Mouse (Mus musculus): ENCODE data around the gene Mindy4. TPM values are rescaled to one million over a fixed set of nuclear protein-coding genes. Genes with fewer than 3 reads are reported as not detected.

The Mindy4 gene
- polyA plus RNA-seq, 1 experiment from 2014 or later: 1.7 TPM

GRCm38 (mm10) chr6:55356976-55357635, 153.9 kb downstream of the Mindy4 start:
- no peak overlapping the region; the same call in 1 of the 2 replicates for H3K9ac ChIP-seq (replicated peaks)
- H3K27me3 ChIP-seq (ENCODE audit: insufficient read depth, low read length): no peaks in the 10 kb centered on the region
- 70% methylated on average over 5 of the region's 5 CpGs for WGBS (ENCODE audit: insufficient replicate concordance)
- ATAC-seq (no peak), DNase-seq (peak; percentile 12)
- no peak overlapping the region for H3K4me3 ChIP-seq (ENCODE audit: low read depth, low read length)
- no peaks in the 10 kb centered on the region for H3K9me3 ChIP-seq (ENCODE audit: low read length)
- H3K4me1 ChIP-seq (ENCODE audit: insufficient read depth): peaks cover 39% of the 10 kb centered on the region
- no peak overlapping the region for H3K4me2 ChIP-seq (ENCODE audit: low read depth, low read length)
- no peaks in the 10 kb centered on the region for H3K36me3 ChIP-seq (replicated peaks; ENCODE audit: insufficient read depth, low read length)
- peak overlapping the region; percentile 78 for H3K27ac ChIP-seq (ENCODE audit: low read depth)
- TF ChIP-seq EP300 (IDR thresholded peaks at IDR 0.05; ENCODE audit: low read depth) (no peak), CTCF (IDR thresholded peaks at IDR 0.05; ENCODE audit: low read depth) (0 out of 2 replicates have a peak, but pooled peaks have one; percentile 2)

- no peaks in the 10 kb centered on the region for H3K27me3 ChIP-seq (ENCODE audit: insufficient read depth, low read length)
- H3K9me3 ChIP-seq (ENCODE audit: low read length): no peaks in the 10 kb centered on the region
- TF ChIP-seq EP300 (IDR thresholded peaks at IDR 0.05; ENCODE audit: low read depth) (no peak), CTCF (IDR thresholded peaks at IDR 0.05; ENCODE audit: low read depth) (no peak)
- peak overlapping the region; percentile 78 for H3K27ac ChIP-seq (ENCODE audit: low read depth)
- WGBS (ENCODE audit: insufficient replicate concordance): 51% methylated on average over 6 of the region's 6 CpGs
- peaks cover 39% of the 10 kb centered on the region for H3K4me1 ChIP-seq (ENCODE audit: insufficient read depth)
- no peak overlapping the region for H3K4me3 ChIP-seq (ENCODE audit: low read depth, low read length)
- H3K4me2 ChIP-seq (ENCODE audit: low read depth, low read length): no peak overlapping the region
- ATAC-seq (no peak), DNase-seq (peak; percentile 54)
- H3K9ac ChIP-seq (replicated peaks): no peak overlapping the region; the same call in 1 of the 2 replicates
- no peaks in the 10 kb centered on the region for H3K36me3 ChIP-seq (replicated peaks; ENCODE audit: insufficient read depth, low read length)
Observed at GRCm38 (mm10) chr6:55357636-55358031, 154.5 kb downstream of the Mindy4 start.

- Histone ChIP-seq H3K27ac (ENCODE audit: low read depth) (peak overlapping the region; percentile 78), H3K36me3 (replicated peaks; ENCODE audit: insufficient read depth, low read length) (no peaks in the 10 kb centered on the region), H3K4me3 (ENCODE audit: low read depth, low read length) (no peak overlapping the region), H3K4me1 (ENCODE audit: insufficient read depth) (peaks cover 39% of the 10 kb centered on the region), H3K9me3 (ENCODE audit: low read length) (no peaks in the 10 kb centered on the region), H3K27me3 (ENCODE audit: insufficient read depth, low read length) (no peaks in the 10 kb centered on the region), H3K9ac (replicated peaks) (peak overlapping the region; percentile 28; the same call in 1 of the 2 replicates), H3K4me2 (ENCODE audit: low read depth, low read length) (peak overlapping the region; percentile 35)
- WGBS (ENCODE audit: insufficient replicate concordance): 22% methylated on average over 2 of the region's 2 CpGs
- DNase-seq (peak; percentile 50), ATAC-seq (peak; percentile 99)
- TF ChIP-seq EP300 (IDR thresholded peaks at IDR 0.05; ENCODE audit: low read depth) (peak; percentile 100), CTCF (IDR thresholded peaks at IDR 0.05; ENCODE audit: low read depth) (peak; percentile 91)
Observed at GRCm38 (mm10) chr6:55358731-55359143, 155.6 kb downstream of the Mindy4 start.

- Histone ChIP-seq H3K4me2 (ENCODE audit: low read depth, low read length) (no peak overlapping the region), H3K36me3 (replicated peaks; ENCODE audit: insufficient read depth, low read length) (no peaks in the 10 kb centered on the region), H3K4me1 (ENCODE audit: insufficient read depth) (peaks cover 22% of the 10 kb centered on the region), H3K27me3 (ENCODE audit: insufficient read depth, low read length) (no peaks in the 10 kb centered on the region), H3K9ac (replicated peaks) (no peak overlapping the region), H3K9me3 (ENCODE audit: low read length) (no peaks in the 10 kb centered on the region), H3K27ac (ENCODE audit: low read depth) (no peak overlapping the region), H3K4me3 (ENCODE audit: low read depth, low read length) (no peak overlapping the region)
- WGBS (ENCODE audit: insufficient replicate concordance): 70% methylated on average over 1 of the region's 1 CpGs
- no peak for ATAC-seq
- TF ChIP-seq EP300 (IDR thresholded peaks at IDR 0.05; ENCODE audit: low read depth): no peak
- no peak for TF ChIP-seq CTCF (IDR thresholded peaks at IDR 0.05; ENCODE audit: low read depth)
- DNase-seq: peak; percentile 10
Observed at GRCm38 (mm10) chr6:55362663-55363062, 159.5 kb downstream of the Mindy4 start.

- Histone ChIP-seq H3K4me2 (ENCODE audit: low read depth, low read length) (no peak overlapping the region), H3K27ac (ENCODE audit: low read depth) (peak overlapping the region; percentile 60; the same call in 1 of the 2 replicates), H3K9me3 (ENCODE audit: low read length) (0 out of 2 replicates have a peak, but pooled peaks cover 4% of the 10 kb centered on the region), H3K9ac (replicated peaks) (no peak overlapping the region), H3K27me3 (ENCODE audit: insufficient read depth, low read length) (no peaks in the 10 kb centered on the region), H3K4me1 (ENCODE audit: insufficient read depth) (peaks cover 3% of the 10 kb centered on the region; the same call in 1 of the 2 replicates), H3K4me3 (ENCODE audit: low read depth, low read length) (no peak overlapping the region), H3K36me3 (replicated peaks; ENCODE audit: insufficient read depth, low read length) (no peaks in the 10 kb centered on the region)
- peak; percentile 82 for ATAC-seq
- DNase-seq: peak; percentile 12
- TF ChIP-seq CTCF (IDR thresholded peaks at IDR 0.05; ENCODE audit: low read depth) (no peak), EP300 (IDR thresholded peaks at IDR 0.05; ENCODE audit: low read depth) (peak; percentile 86)
Observed at GRCm38 (mm10) chr6:55367126-55367525, 163.9 kb downstream of the Mindy4 start.

Small RNAs within 50 kb of the gene (microRNA-seq; reads per million reads assigned to microRNA genes)
- not detected for gene Gm25458

Other genes starting within 250 kb of the Mindy4 start
- gene Nod1, start 230.8 kb upstream of the Mindy4 start, polyA plus RNA-seq (2015; fragmentation: Nextera tagmentation; extraction: Ambion mirVana): 2.7 and 3.3 TPM in 2 replicates
- gene Ggct, start 210.4 kb upstream of the Mindy4 start, polyA plus RNA-seq (2015; fragmentation: Nextera tagmentation; extraction: Ambion mirVana): 9.2 and 10.7 TPM in 2 replicates
- gene Gars, start 165.4 kb upstream of the Mindy4 start, polyA plus RNA-seq (2015; fragmentation: Nextera tagmentation; extraction: Ambion mirVana): 49.1 and 57.4 TPM in 2 replicates
- gene Crhr2, start 70.4 kb upstream of the Mindy4 start, polyA plus RNA-seq (2015; fragmentation: Nextera tagmentation; extraction: Ambion mirVana): not detected in 2 replicates
- gene Inmt, start 28.3 kb upstream of the Mindy4 start, polyA plus RNA-seq (2015; fragmentation: Nextera tagmentation; extraction: Ambion mirVana): 9.8 and 18.7 TPM in 2 replicates
- 134 and 135 TPM in 2 replicates for gene Aqp1, start 133.0 kb downstream of the Mindy4 start, polyA plus RNA-seq (2015; fragmentation: Nextera tagmentation; extraction: Ambion mirVana)
- 0.08 and 0.09 TPM in 2 replicates for gene Ghrhr, start 172.9 kb downstream of the Mindy4 start, polyA plus RNA-seq (2015; fragmentation: Nextera tagmentation; extraction: Ambion mirVana)
- gene Adcyap1r1, start 248.6 kb downstream of the Mindy4 start, polyA plus RNA-seq (2015; fragmentation: Nextera tagmentation; extraction: Ambion mirVana): not detected in 2 replicates